Mouse (Mus musculus) heart, embryonic 15.5 days (tissue): ENCODE data around the gene Zfp664. TPM values are rescaled to one million over a fixed set of nuclear protein-coding genes. Genes with fewer than 3 reads are reported as not detected.

Experiments used
- ATAC-seq: fragments of 200-750 bp; cut with Nextera tagmentation; replicated peaks from 2 replicates; pipeline ENCODE4 v1.8.0; 2017; ENCODE audit warnings: low read depth, moderate TSS enrichment; ENCODE audit not compliant: insufficient number of reproducible peaks, insufficient read depth, low FRiP score
- H3K27ac ChIP-seq: fragments of 300-500 bp; sonication (generic); 2 replicates; pipeline ENCODE4 v1.5.1; 2015; ENCODE audit warnings: mild to moderate bottlenecking, inconsistent platforms
- H3K27me3 ChIP-seq: fragments of 300-500 bp; sonication (generic); 2 replicates; pipeline ENCODE4 v1.6.1; 2015; ENCODE audit warnings: inconsistent platforms
- H3K36me3 ChIP-seq: fragments of 300-500 bp; sonication (generic); 2 replicates; pipeline ENCODE4 v1.6.1; 2015; ENCODE audit warnings: mild to moderate bottlenecking, inconsistent platforms
- H3K4me1 ChIP-seq: fragments of 300-500 bp; sonication (generic); replicated peaks from 2 replicates; pipeline ENCODE4 v1.6.1; 2015; ENCODE audit warnings: inconsistent platforms
- H3K4me2 ChIP-seq: fragments of 300-500 bp; sonication (generic); 2 replicates; pipeline ENCODE4 v1.6.1; 2015; ENCODE audit warnings: inconsistent platforms, mild to moderate bottlenecking, moderate library complexity
- H3K4me3 ChIP-seq: fragments of 300-500 bp; sonication (generic); 2 replicates; pipeline ENCODE4 v1.5.1; 2015; ENCODE audit warnings: mild to moderate bottlenecking, inconsistent platforms
- H3K9ac ChIP-seq: fragments of 300-500 bp; sonication (generic); 2 replicates; pipeline ENCODE4 v1.6.1; 2015; ENCODE audit warnings: mild to moderate bottlenecking, inconsistent platforms
- H3K9me3 ChIP-seq: fragments of 300-500 bp; sonication (generic); replicated peaks from 2 replicates; pipeline ENCODE4 v1.6.1; 2016; ENCODE audit warnings: inconsistent platforms
- WGBS: fragments of 180-500 bp; shearing (Covaris S2); methylation state at CpG from one replicate; pipeline ENCODE4 v1.1.7; 2015; ENCODE audit warnings: mixed read lengths; 5-methylcytosine and 5-hydroxymethylcytosine counted together
- polyA plus RNA-seq: library from polyadenylated mRNA; unstranded; fragments of >200 nt; fragmentation: Nextera tagmentation; extraction: Ambion mirVana; gene quantifications from 2 replicates; pipeline ENCODE4 v1.2.1, GENCODE M21; 2015

Zfp664 gene
- polyA plus RNA-seq, 1 experiment from 2014 or later, result 52.2 TPM

DNA sequence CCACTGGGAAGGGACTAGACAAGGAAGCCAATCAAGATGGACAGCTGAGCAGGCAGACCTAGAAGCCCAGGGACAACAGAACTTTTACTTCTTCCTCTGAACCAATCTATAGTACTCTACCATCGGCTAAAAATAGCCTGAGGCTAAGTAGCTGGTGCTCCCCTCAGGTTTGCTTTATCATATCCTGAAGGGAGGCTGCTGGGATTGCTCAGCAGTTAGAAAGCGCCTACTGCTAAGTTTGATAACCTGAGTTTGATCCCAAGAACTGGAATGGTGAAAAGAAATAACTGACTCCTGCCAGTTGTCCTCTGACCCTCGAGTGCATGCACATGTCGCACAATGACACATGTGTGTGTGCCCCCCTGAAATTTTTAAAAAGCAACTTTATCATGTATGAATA lies 17.6 kb upstream of the Zfp664 start:
- Histone ChIP-seq H3K36me3 (no peaks in the 10 kb centered on the region), H3K4me1 (peaks cover 24% of the 10 kb centered on the region), H3K27ac (no peak overlapping the region), H3K4me2 (no peak overlapping the region), H3K9me3 (no peaks in the 10 kb centered on the region), H3K9ac (no peak overlapping the region), H3K4me3 (no peak overlapping the region), H3K27me3 (peaks cover 61% of the 10 kb centered on the region)
- WGBS, result 15% methylated on average over 4 of the region's 4 CpGs
- ATAC-seq, result no peak

DNA sequence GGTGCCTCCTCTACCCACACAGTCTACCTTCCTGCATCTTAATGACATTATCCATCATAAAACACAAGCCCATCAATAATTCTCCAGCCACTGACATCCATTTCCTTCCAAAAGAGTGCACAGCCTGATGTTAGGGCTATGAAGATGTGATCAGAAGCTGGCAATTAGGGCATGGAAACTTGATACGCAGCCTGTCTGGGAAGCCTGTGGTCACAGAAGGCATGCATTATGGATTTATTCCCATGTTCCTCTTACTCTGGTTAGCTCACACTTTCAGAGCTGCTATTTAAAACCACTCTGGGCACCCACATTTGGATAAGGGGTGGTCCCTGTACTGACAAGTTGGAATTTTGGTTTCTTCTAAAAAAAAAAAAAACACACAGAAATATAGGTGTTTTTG lies 15.5 kb upstream of the Zfp664 start:
- H3K9ac ChIP-seq, result no peak overlapping the region
- H3K4me1 ChIP-seq, result peaks cover 13% of the 10 kb centered on the region
- no peak overlapping the region for H3K4me3 ChIP-seq
- peaks cover 50% of the 10 kb centered on the region for H3K27me3 ChIP-seq
- WGBS, result 55% methylated on average over 1 of the region's 1 CpGs
- no peak overlapping the region for H3K27ac ChIP-seq
- no peaks in the 10 kb centered on the region for H3K36me3 ChIP-seq
- H3K4me2 ChIP-seq, result no peak overlapping the region
- ATAC-seq, result no peak
- H3K9me3 ChIP-seq, result no peaks in the 10 kb centered on the region

DNA sequence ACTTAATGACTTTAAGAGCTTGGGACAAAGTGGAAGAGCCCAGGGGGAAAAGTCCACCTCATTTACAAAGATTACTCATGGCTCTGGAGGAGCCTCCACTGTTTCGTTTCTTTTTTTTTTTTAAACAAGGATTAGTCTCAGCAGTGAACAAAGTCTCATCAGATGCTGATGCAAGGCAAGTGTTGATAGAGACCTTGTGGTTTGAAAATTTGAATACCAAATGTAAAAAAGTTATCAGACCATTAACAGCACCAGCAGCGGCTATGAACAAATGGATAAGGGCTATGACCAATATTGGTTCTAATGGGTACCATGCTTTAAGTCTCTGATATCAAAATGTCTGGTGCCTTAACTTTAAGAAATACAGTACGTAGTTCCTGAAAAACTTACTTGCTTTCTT lies 13.5 kb upstream of the Zfp664 start:
- ATAC-seq, result no peak
- Histone ChIP-seq H3K9ac (no peak overlapping the region), H3K4me2 (no peak overlapping the region), H3K4me3 (no peak overlapping the region), H3K9me3 (no peaks in the 10 kb centered on the region), H3K27ac (no peak overlapping the region), H3K36me3 (no peaks in the 10 kb centered on the region), H3K4me1 (peaks cover 10% of the 10 kb centered on the region), H3K27me3 (peaks cover 30% of the 10 kb centered on the region)
- 77% methylated on average over 3 of the region's 3 CpGs for WGBS

DNA sequence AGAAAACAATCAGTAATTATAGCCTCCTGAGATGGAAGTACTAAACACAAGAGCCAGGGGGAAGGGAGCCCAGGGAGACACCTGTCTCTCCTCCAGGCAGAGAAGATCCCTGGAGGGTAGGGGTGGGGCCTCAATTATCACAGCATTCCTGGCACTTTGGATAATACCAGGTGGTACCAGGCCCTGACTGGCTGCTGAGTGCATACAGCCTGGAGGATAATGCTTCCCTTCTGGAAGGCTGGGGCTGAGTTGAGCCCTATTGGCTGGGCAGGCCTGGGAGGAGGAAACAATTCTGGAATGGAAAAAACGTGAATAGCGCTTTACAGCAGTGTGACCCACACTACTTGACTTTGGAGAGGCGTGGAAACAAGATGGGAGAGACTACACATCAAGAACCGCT lies 10.9 kb upstream of the Zfp664 start:
- peaks cover 26% of the 10 kb centered on the region for H3K27me3 ChIP-seq
- 51% methylated on average over 4 of the region's 4 CpGs for WGBS
- ATAC-seq, result no peak

DNA sequence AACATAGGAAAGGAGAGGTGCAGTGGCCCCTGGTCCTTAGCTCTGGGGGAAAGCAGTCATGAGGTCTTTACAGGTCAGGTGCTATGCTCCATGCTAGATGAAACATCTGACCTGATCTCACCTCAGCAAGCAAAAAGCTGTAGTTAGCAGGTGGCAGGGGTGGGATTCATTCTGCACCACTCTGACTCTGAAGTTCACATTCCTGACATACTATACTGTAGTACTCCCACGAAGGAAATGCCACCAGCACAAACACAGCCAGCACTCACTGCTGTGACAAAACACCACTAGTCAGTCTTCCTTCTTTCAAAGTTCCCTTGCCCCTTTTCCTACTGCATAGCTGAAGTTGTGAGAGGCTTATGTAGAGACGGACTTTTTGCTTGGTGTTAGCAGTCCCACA lies 10.2 kb upstream of the Zfp664 start:
- ATAC-seq, result no peak
- H3K9me3 ChIP-seq, result no peaks in the 10 kb centered on the region
- no peak overlapping the region for H3K27ac ChIP-seq

More for the DNA sequence above, 10.9 kb upstream of the Zfp664 start:
- Histone ChIP-seq H3K9me3 (no peaks in the 10 kb centered on the region), H3K4me1 (no peaks in the 10 kb centered on the region; the same call in 1 of the 2 replicates), H3K36me3 (no peaks in the 10 kb centered on the region), H3K9ac (no peak overlapping the region), H3K4me3 (no peak overlapping the region), H3K27ac (no peak overlapping the region), H3K4me2 (no peak overlapping the region)

DNA sequence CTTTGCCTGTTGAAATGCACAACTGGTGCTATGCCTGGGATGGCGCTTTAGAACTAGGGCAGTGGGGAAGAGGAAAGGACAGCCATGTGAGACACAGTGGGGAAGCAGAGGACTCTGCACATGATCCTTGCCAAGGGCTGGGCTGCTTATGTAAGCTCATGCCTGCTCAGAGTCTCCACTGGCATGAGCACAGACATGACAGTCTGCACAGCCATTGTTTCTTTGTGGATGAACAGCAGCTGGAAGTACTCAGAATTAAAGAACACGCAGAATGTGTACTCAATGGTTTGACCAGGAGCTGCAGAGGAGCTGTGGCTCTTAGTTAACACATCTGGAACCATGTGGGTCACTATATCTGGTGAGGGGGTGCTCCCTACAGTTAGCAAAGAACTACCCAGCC lies 9.4 kb upstream of the Zfp664 start:
- Histone ChIP-seq H3K4me2 (no peak overlapping the region), H3K36me3 (no peaks in the 10 kb centered on the region), H3K9ac (no peak overlapping the region), H3K27ac (no peak overlapping the region), H3K4me3 (no peak overlapping the region), H3K9me3 (no peaks in the 10 kb centered on the region), H3K27me3 (peaks cover 24% of the 10 kb centered on the region; the same call in 1 of the 2 replicates), H3K4me1 (no peaks in the 10 kb centered on the region; the same call in 1 of the 2 replicates)
- no peak for ATAC-seq
- 58% methylated on average over 2 of the region's 2 CpGs for WGBS

More for the DNA sequence above, 10.2 kb upstream of the Zfp664 start:
- Histone ChIP-seq H3K9ac (no peak overlapping the region), H3K4me2 (no peak overlapping the region), H3K36me3 (no peaks in the 10 kb centered on the region), H3K4me3 (no peak overlapping the region), H3K4me1 (no peaks in the 10 kb centered on the region; the same call in 1 of the 2 replicates), H3K27me3 (peaks cover 22% of the 10 kb centered on the region)
- WGBS, result 25% methylated on average over 2 of the region's 2 CpGs

DNA sequence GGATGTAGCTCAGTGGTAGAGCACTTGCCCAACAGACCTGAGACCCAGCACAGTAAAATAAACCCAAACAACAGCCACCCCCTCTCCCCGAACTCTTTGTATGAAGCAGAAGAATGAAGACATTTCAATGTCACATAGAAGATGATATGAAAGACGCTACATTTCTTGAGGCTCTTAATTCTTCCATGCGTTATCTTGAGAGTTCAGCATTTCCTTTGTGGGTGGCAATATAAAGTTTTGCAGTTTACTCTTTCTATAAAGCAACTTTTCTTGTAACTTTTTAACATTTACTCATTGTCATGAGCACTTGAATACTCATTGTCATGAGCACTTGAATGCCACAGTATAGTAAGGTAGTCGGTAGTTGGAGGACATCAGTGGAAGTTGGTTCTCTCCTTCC lies 8.3 kb upstream of the Zfp664 start:
- Histone ChIP-seq H3K9ac (no peak overlapping the region), H3K36me3 (no peaks in the 10 kb centered on the region), H3K4me3 (no peak overlapping the region), H3K27ac (no peak overlapping the region), H3K4me2 (no peak overlapping the region), H3K4me1 (no peaks in the 10 kb centered on the region; the same call in 1 of the 2 replicates), H3K27me3 (peaks cover 25% of the 10 kb centered on the region), H3K9me3 (no peaks in the 10 kb centered on the region)
- WGBS, result 89% methylated on average over 4 of the region's 4 CpGs
- no peak for ATAC-seq

DNA sequence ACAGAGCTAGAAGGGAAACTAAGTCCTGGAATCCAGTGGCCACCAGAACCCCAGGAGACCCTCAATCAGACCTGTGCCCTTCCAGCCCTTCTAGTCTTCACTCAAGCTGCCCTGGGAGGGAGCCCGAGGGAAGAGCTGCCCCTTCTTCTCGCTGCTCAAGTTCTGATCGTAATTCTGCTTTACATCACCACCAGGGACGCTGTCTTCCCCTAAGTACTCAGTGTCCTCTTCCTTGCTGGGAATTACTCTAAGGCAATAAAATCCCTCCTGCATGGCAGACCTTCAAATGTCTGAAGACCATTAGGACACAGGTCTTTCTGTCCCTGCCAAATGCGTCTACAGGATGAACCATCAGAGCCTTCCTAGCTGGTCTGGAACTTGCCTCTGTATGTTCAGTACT lies 2.5 kb upstream of the Zfp664 start:
- peaks cover 46% of the 10 kb centered on the region for H3K27me3 ChIP-seq
- no peak overlapping the region for H3K9ac ChIP-seq
- no peaks in the 10 kb centered on the region for H3K36me3 ChIP-seq
- H3K27ac ChIP-seq, result no peak overlapping the region
- no peak overlapping the region for H3K4me3 ChIP-seq
- no peak overlapping the region for H3K4me2 ChIP-seq
- H3K4me1 ChIP-seq, result peaks cover 20% of the 10 kb centered on the region
- no peaks in the 10 kb centered on the region for H3K9me3 ChIP-seq
- WGBS, result 11% methylated on average over 5 of the region's 5 CpGs
- no peak for ATAC-seq

DNA sequence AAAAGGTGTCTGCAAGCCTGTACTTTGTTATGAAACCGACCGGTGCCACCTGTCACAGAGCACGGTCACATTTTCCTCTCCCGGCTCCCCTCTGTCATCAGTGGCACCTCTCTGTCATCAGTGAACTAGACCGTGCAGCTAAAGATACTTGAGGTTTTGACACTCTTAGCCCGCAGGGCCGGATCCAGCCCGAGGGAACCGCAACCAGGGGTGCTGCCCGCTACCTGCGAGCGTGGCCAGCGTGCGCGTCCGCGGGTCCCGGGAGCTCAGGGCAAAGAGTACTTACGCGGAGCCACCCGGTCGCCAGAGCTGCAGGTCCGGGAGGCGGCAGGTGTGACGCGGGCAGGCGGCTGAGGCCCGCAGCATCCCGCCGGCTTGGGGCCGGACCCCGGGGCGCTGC lies 1.0 kb upstream of the Zfp664 start:
- H3K27ac ChIP-seq, result no peak overlapping the region
- WGBS, result under 1% methylated on average over 31 of the region's 33 CpGs

DNA sequence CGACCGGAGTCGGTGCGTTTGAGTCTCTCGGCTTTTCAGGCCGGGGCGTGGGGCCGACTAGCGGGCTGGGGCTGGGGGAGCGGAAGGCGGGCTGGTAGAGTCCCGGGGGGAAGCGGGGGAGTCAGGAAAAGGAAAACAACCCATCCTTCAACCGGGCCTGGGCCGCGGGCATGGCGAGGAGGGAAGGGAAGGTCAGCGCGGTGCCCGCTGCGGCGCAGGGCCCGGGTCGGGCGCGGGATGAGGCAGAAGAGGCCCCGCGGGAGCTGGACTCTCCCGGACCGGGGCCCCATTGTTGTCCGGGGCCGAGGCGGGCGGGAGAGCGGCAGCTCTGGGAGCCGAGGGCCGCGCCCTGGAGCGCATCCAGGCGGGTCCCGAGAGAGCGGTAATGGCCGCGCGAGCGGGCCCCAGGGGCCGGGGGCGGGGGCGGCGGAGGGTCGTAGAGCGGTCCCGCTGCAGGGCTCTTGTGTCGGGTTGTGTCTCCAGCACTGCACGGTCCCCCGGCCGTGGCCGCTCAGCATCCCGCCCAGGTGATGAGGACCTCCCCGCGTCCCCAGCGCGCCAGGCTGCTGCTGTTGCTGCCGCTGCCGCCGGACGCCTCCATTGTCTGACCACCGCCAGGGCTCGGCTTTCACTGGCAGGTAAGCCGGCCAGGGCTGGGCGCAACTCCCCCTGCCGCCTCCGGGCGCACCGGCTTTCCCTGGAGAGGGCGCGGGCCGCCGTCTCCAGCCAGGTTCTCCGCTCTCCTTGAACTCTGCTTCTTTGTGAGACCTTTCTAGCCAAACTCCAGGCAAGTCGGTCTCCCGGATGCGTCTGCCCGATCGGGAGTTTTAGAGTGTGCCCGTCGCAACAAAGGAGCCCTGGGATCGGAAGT lies 615 bp downstream of the Zfp664 start:
- Histone ChIP-seq H3K27ac (peak overlapping the region; percentile 91), H3K4me1 (peaks cover 20% of the 10 kb centered on the region), H3K36me3 (peaks cover 3% of the 10 kb centered on the region; the same call in 1 of the 2 replicates), H3K27me3 (peaks cover 38% of the 10 kb centered on the region), H3K4me2 (peak overlapping the region; percentile 94), H3K4me3 (peak overlapping the region; percentile 98), H3K9me3 (no peaks in the 10 kb centered on the region), H3K9ac (peak overlapping the region; percentile 90)
- WGBS, result under 1% methylated on average over 88 of the region's 88 CpGs
- ATAC-seq, result peak; percentile 44

More for the DNA sequence above, 1.0 kb upstream of the Zfp664 start:
- Histone ChIP-seq H3K9ac (peak overlapping the region; percentile 50), H3K27me3 (peaks cover 41% of the 10 kb centered on the region), H3K4me3 (peak overlapping the region; percentile 98), H3K4me2 (peak overlapping the region; percentile 94), H3K4me1 (peaks cover 20% of the 10 kb centered on the region), H3K36me3 (no peaks in the 10 kb centered on the region), H3K9me3 (no peaks in the 10 kb centered on the region)
- no peak for ATAC-seq

DNA sequence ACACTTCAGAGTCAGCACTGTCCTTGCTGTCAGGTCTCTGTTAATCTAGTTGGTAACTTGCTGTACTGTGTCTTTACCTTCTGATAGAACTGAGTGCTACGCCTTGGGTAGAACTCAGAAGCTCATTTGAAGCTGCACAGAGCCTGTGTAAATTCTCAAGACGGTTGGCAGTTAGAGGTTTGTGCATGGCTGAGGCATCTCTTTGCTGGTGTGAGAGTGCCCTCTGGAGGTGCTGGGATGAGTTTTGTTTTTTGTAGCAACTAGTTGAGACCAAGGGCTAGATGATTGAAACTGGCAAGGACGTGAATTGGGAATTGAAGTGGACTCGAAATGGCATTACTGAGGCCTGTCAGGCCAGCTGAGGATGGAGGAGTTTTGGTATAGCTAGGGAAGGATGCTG lies 6.5 kb downstream of the Zfp664 start:
- Histone ChIP-seq H3K4me3 (no peak overlapping the region), H3K4me2 (no peak overlapping the region), H3K4me1 (peaks cover 42% of the 10 kb centered on the region), H3K9ac (no peak overlapping the region), H3K9me3 (no peaks in the 10 kb centered on the region), H3K36me3 (peaks cover 3% of the 10 kb centered on the region; the same call in 1 of the 2 replicates), H3K27me3 (no peaks in the 10 kb centered on the region), H3K27ac (no peak overlapping the region)
- WGBS, result 45% methylated on average over 4 of the region's 4 CpGs
- ATAC-seq, result no peak

DNA sequence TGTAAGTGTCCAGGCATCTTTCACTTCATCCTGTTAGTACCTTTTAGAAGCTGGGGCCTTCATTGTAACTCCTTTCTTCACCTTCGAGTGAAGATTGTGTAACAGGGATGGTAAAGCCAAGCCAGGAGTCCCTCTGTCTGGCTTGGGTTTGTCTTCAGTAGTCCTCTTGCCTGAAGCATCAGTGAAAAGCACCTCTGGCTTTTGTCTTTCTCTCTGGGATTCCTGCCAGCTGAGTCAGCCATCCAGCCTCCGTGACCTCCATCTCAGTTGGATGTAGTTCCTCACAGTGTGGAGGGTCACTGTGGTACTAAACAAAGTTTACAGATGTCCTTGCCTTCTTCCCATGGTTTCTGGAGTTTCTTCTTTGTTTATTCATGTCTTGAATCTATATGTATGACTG lies 9.5 kb downstream of the Zfp664 start:
- Histone ChIP-seq H3K27ac (no peak overlapping the region), H3K36me3 (peaks cover 3% of the 10 kb centered on the region; the same call in 1 of the 2 replicates), H3K9me3 (no peaks in the 10 kb centered on the region), H3K4me3 (no peak overlapping the region), H3K4me1 (peaks cover 45% of the 10 kb centered on the region), H3K4me2 (no peak overlapping the region), H3K9ac (no peak overlapping the region), H3K27me3 (no peaks in the 10 kb centered on the region)
- WGBS, result 20% methylated on average over 2 of the region's 2 CpGs
- ATAC-seq, result no peak
